In the genomic region with DNA sequence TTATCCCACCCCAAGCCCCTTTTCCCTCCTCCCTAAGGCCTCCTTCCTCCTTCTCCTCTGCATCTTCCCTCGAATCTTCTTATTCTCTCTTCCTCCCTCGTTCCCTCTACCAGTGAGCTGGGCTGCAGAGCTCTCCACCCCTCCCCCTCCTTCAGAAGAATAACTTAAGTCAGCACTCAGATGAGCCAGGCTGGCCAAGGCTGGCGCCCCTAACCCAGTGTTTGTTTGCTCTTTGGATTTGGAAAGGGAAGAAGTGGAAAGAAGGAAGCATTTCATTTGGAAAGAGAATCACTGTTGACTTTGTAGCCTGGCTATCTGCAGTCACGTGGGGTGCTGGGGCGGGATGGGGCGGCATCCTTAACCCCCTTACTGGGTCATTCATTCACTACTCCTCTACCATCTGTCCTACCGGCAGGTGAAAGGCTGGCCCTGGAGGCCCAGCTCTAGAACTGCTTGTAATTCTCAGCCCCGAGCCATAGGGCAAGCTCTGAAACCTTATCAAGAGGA, we compare ENCODE assay signal across 7 mouse cellular contexts. TPM values are rescaled to one million over a fixed set of nuclear protein-coding genes. Genes with fewer than 3 reads are reported as not detected.
A peak's percentile ranks its signal among the peaks of the same experiment; 100 is the strongest.
DNase-seq lines count a peak whose midpoint lies in the region; ATAC-seq and TF ChIP-seq lines count a peak whose summit lies in the region.

No protein-coding gene starts in this region.

- 11% methylated on average over 8 of the region's 8 CpGs for WGBS in kidney, embryonic 15.5 days
- WGBS in midbrain, embryonic 15.5 days, result 9% methylated on average over 8 of the region's 8 CpGs

- H3K4me2 ChIP-seq in kidney, embryonic 15.5 days, result peak overlapping the region; percentile 83
- peak overlapping the region; percentile 78 for H3K4me2 ChIP-seq in midbrain, embryonic 15.5 days

- H3K4me1 ChIP-seq in embryonic fibroblast, embryonic 13.5 days (ENCODE audit: control insufficient read depth, insufficient read depth, low read length), result peaks cover 4% of the 10 kb centered on the region; the same call in 1 of the 2 replicates
- H3K4me1 ChIP-seq in kidney, embryonic 15.5 days, result peaks cover 56% of the 10 kb centered on the region
- H3K4me1 ChIP-seq in midbrain, embryonic 15.5 days, result peaks cover 48% of the 10 kb centered on the region

- H3K9ac ChIP-seq in kidney, embryonic 15.5 days, result peak overlapping the region; percentile 64
- peak overlapping the region; percentile 55 for H3K9ac ChIP-seq in midbrain, embryonic 15.5 days

- peaks cover 5% of the 10 kb centered on the region; the same call in 1 of the 2 replicates for H3K27me3 ChIP-seq in kidney, embryonic 15.5 days
- H3K27me3 ChIP-seq in midbrain, embryonic 15.5 days (replicated peaks), result no peaks in the 10 kb centered on the region

- TF ChIP-seq POLR2A in embryonic fibroblast, embryonic 13.5 days (IDR thresholded peaks at IDR 0.05; ENCODE audit: low read depth, low read length), result no peak

- H3K36me3 ChIP-seq in kidney, embryonic 15.5 days, result no peaks in the 10 kb centered on the region
- H3K36me3 ChIP-seq in midbrain, embryonic 15.5 days (replicated peaks), result no peaks in the 10 kb centered on the region

- ATAC-seq in kidney, embryonic 15.5 days (replicated peaks; ENCODE audit: low FRiP score), result peak; percentile 33
- ATAC-seq in midbrain, embryonic 15.5 days (replicated peaks), result peak; percentile 18; the same call in 1 of the 2 replicates
- no peak for ATAC-seq in megakaryocyte progenitor cell, adult 5-6 weeks (replicated peaks; ENCODE audit: poor library complexity)

- H3K4me3 ChIP-seq in embryonic fibroblast, embryonic 13.5 days (ENCODE audit: insufficient read depth, low read length), result peak overlapping the region; percentile 41
- H3K4me3 ChIP-seq in kidney, embryonic 15.5 days (replicated peaks), result peak overlapping the region; percentile 65
- peak overlapping the region; percentile 96 for H3K4me3 ChIP-seq in midbrain, embryonic 15.5 days

- peak; percentile 33 for DNase-seq in thymus, postnatal 14 days
- DNase-seq in thymus, postnatal 25 days, result no peak
- no peak for DNase-seq in left cerebral cortex, postnatal 25 days (ENCODE audit: low spot score in 2 of 2)

- TF ChIP-seq CTCF in embryonic fibroblast, embryonic 13.5 days (IDR thresholded peaks at IDR 0.05; ENCODE audit: borderline replicate concordance, insufficient read depth, low read length), result no peak

- no peak overlapping the region for H3K27ac ChIP-seq in embryonic fibroblast, embryonic 13.5 days (ENCODE audit: insufficient read depth, low read length)
- peak overlapping the region; percentile 79 for H3K27ac ChIP-seq in kidney, embryonic 15.5 days
- H3K27ac ChIP-seq in midbrain, embryonic 15.5 days, result peak overlapping the region; percentile 88

- no peaks in the 10 kb centered on the region for H3K9me3 ChIP-seq in kidney, embryonic 15.5 days (replicated peaks)
- no peaks in the 10 kb centered on the region for H3K9me3 ChIP-seq in midbrain, embryonic 15.5 days

- intact Hi-C loops in left cerebral cortex, postnatal 25 days (cut with DNase I), result loop anchor here (2.0 to 10.0 kb wide), 3 partner anchors 28 to 406 kb away; partner anchors contain the start of gene Osgin1

RNA-seq across cellular contexts. Expression of gene Cotl1, which starts 0.6 kb away (rescaled TPM):
- polyA plus RNA-seq in embryonic fibroblast, embryonic 13.5 days (2011; ENCODE audit: insufficient read length, low read depth, missing spikeins), result 27.0 and 35.5 TPM in 2 replicates
- 99.2 and 138 TPM in 2 replicates for polyA plus RNA-seq in kidney, embryonic 15.5 days (2015; fragmentation: Nextera tagmentation; extraction: Ambion mirVana)
- 123 and 134 TPM in 2 replicates for polyA plus RNA-seq in midbrain, embryonic 15.5 days (2015; fragmentation: Nextera tagmentation; extraction: Ambion mirVana)
- total RNA-seq in left cerebral cortex, postnatal 25 days (2021), result 10 to 100 TPM; 57.2 to 62.6 TPM
- total RNA-seq in megakaryocyte progenitor cell, adult 5-6 weeks (2015), result 88.7 and 123 TPM in 2 replicates
- 101 and 127 TPM in 2 replicates for total RNA-seq in megakaryocyte progenitor cell, adult 5-6 weeks (2017)

RNA-seq across cellular contexts. Expression of gene Klhl36, which starts 21.1 kb away (rescaled TPM):
- polyA plus RNA-seq in embryonic fibroblast, embryonic 13.5 days (2011; ENCODE audit: insufficient read length, low read depth, missing spikeins), result 1.6 and 2.1 TPM in 2 replicates
- polyA plus RNA-seq in kidney, embryonic 15.5 days (2015; fragmentation: Nextera tagmentation; extraction: Ambion mirVana), result 16.7 and 18.4 TPM in 2 replicates
- 18.3 and 20.2 TPM in 2 replicates for polyA plus RNA-seq in midbrain, embryonic 15.5 days (2015; fragmentation: Nextera tagmentation; extraction: Ambion mirVana)
- total RNA-seq in left cerebral cortex, postnatal 25 days (2021), result 1 to 10 TPM; 5.4 to 6.0 TPM
- 1.2 and 2.2 TPM in 2 replicates for total RNA-seq in megakaryocyte progenitor cell, adult 5-6 weeks (2015)
- total RNA-seq in megakaryocyte progenitor cell, adult 5-6 weeks (2017), result 3.3 and 8.0 TPM in 2 replicates

Comparison
In these comparisons a context has a peak if more than half of its experiments do, and no peak if none do; other contexts are left out.
1. H3K4me3 ChIP-seq: peak in every context shown above with its lines; median percentile 96 in midbrain, embryonic 15.5 days; 65 in kidney, embryonic 15.5 days; 41 in embryonic fibroblast, embryonic 13.5 days.